Mouse (Mus musculus): Measurements from ENCODE around the gene Epb41l4b. TPM values are rescaled to one million over a fixed set of nuclear protein-coding genes. Genes with fewer than 3 reads are reported as not detected.

The Epb41l4b gene
- total and polyA plus RNA-seq, 3 experiments, result 0.11 TPM; not detected in 2

- DNase-seq (ENCODE audit: low spot score) (no peak), ATAC-seq (ENCODE audit: extremely low read depth, insufficient number of reproducible peaks, low FRiP score, poor library complexity, severe bottlenecking) (no peak)
- Histone ChIP-seq H3K4me1 (ENCODE audit: insufficient read depth, low read depth, low read length) (no peaks in the 10 kb centered on the region), H3K27me3 (ENCODE audit: insufficient read depth, low read length) (no peaks in the 10 kb centered on the region; the same call in 1 of the 2 replicates), H3K9me3 (replicated peaks) (peaks cover 90% of the 10 kb centered on the region), H3K4me3 (ENCODE audit: low read depth, low read length) (no peak overlapping the region), H3K36me3 (replicated peaks) (no peaks in the 10 kb centered on the region)
- TF ChIP-seq GATA2 (IDR thresholded peaks at IDR 0.05; ENCODE audit: borderline replicate concordance, low read depth, low read length) (no peak), CTCF (IDR thresholded peaks at IDR 0.05; ENCODE audit: low read depth, low read length) (no peak), GATA1 (IDR thresholded peaks at IDR 0.05; ENCODE audit: borderline replicate concordance, low read length) (no peak), POLR2AphosphoS5 (IDR thresholded peaks at IDR 0.05; ENCODE audit: insufficient replicate concordance, low read depth, low read length) (no peak), TAL1 (conservative IDR thresholded peaks at IDR 0.05; ENCODE audit: low read depth, low read length) (no peak)
Observed at GRCm38 (mm10) chr4:57134554-57134953, 8.7 kb downstream of the Epb41l4b start.

- Histone ChIP-seq H3K4me3 (ENCODE audit: low read depth, low read length) (no peak overlapping the region), H3K36me3 (replicated peaks) (no peaks in the 10 kb centered on the region), H3K4me1 (ENCODE audit: insufficient read depth, low read depth, low read length) (no peaks in the 10 kb centered on the region), H3K27me3 (ENCODE audit: insufficient read depth, low read length) (no peaks in the 10 kb centered on the region), H3K9me3 (replicated peaks) (peaks cover 80% of the 10 kb centered on the region)
- DNase-seq (ENCODE audit: low spot score) (no peak), ATAC-seq (ENCODE audit: extremely low read depth, insufficient number of reproducible peaks, low FRiP score, poor library complexity, severe bottlenecking) (no peak)
- TF ChIP-seq CTCF (IDR thresholded peaks at IDR 0.05; ENCODE audit: low read depth, low read length) (no peak), TAL1 (conservative IDR thresholded peaks at IDR 0.05; ENCODE audit: low read depth, low read length) (no peak), GATA1 (IDR thresholded peaks at IDR 0.05; ENCODE audit: borderline replicate concordance, low read length) (no peak), GATA2 (IDR thresholded peaks at IDR 0.05; ENCODE audit: borderline replicate concordance, low read depth, low read length) (no peak), POLR2AphosphoS5 (IDR thresholded peaks at IDR 0.05; ENCODE audit: insufficient replicate concordance, low read depth, low read length) (no peak)
Observed at GRCm38 (mm10) chr4:57131839-57132238, 11.4 kb downstream of the Epb41l4b start.

- H3K9me3 ChIP-seq (replicated peaks), result peaks cover 76% of the 10 kb centered on the region
- no peaks in the 10 kb centered on the region for H3K36me3 ChIP-seq (replicated peaks)
- TF ChIP-seq GATA2 (IDR thresholded peaks at IDR 0.05; ENCODE audit: borderline replicate concordance, low read depth, low read length) (no peak), TAL1 (conservative IDR thresholded peaks at IDR 0.05; ENCODE audit: low read depth, low read length) (no peak), GATA1 (IDR thresholded peaks at IDR 0.05; ENCODE audit: borderline replicate concordance, low read length) (no peak), POLR2AphosphoS5 (IDR thresholded peaks at IDR 0.05; ENCODE audit: insufficient replicate concordance, low read depth, low read length) (no peak), CTCF (IDR thresholded peaks at IDR 0.05; ENCODE audit: low read depth, low read length) (no peak)
- DNase-seq (ENCODE audit: low spot score), result no peak
- H3K4me3 ChIP-seq (ENCODE audit: low read depth, low read length), result no peak overlapping the region
- H3K4me1 ChIP-seq (ENCODE audit: insufficient read depth, low read depth, low read length), result no peaks in the 10 kb centered on the region
- ATAC-seq (ENCODE audit: extremely low read depth, insufficient number of reproducible peaks, low FRiP score, poor library complexity, severe bottlenecking), result no peak
- H3K27me3 ChIP-seq (ENCODE audit: insufficient read depth, low read length), result no peaks in the 10 kb centered on the region
Observed at GRCm38 (mm10) chr4:57129718-57130515, 13.3 kb downstream of the Epb41l4b start.

GRCm38 (mm10) chr4:57123003-57123402 is 20.2 kb downstream of the Epb41l4b start:
- DNase-seq (ENCODE audit: low spot score), result no peak
- no peak for TF ChIP-seq GATA1 (IDR thresholded peaks at IDR 0.05; ENCODE audit: borderline replicate concordance, low read length)
- TF ChIP-seq POLR2AphosphoS5 (IDR thresholded peaks at IDR 0.05; ENCODE audit: insufficient replicate concordance, low read depth, low read length), result no peak
- no peak for TF ChIP-seq GATA2 (IDR thresholded peaks at IDR 0.05; ENCODE audit: borderline replicate concordance, low read depth, low read length)
- TF ChIP-seq CTCF (IDR thresholded peaks at IDR 0.05; ENCODE audit: low read depth, low read length), result no peak
- no peak for TF ChIP-seq TAL1 (conservative IDR thresholded peaks at IDR 0.05; ENCODE audit: low read depth, low read length)
- H3K36me3 ChIP-seq (replicated peaks), result no peaks in the 10 kb centered on the region
- no peaks in the 10 kb centered on the region for H3K4me1 ChIP-seq (ENCODE audit: insufficient read depth, low read depth, low read length)
- no peak for ATAC-seq (ENCODE audit: extremely low read depth, insufficient number of reproducible peaks, low FRiP score, poor library complexity, severe bottlenecking)
- peaks cover 71% of the 10 kb centered on the region for H3K9me3 ChIP-seq (replicated peaks)
- H3K4me3 ChIP-seq (ENCODE audit: low read depth, low read length), result no peak overlapping the region
- H3K27me3 ChIP-seq (ENCODE audit: insufficient read depth, low read length), result no peaks in the 10 kb centered on the region

- TF ChIP-seq TAL1 (conservative IDR thresholded peaks at IDR 0.05; ENCODE audit: low read depth, low read length), result no peak
- no peak for TF ChIP-seq GATA2 (IDR thresholded peaks at IDR 0.05; ENCODE audit: borderline replicate concordance, low read depth, low read length)
- TF ChIP-seq GATA1 (IDR thresholded peaks at IDR 0.05; ENCODE audit: borderline replicate concordance, low read length), result no peak
- no peak for TF ChIP-seq POLR2AphosphoS5 (IDR thresholded peaks at IDR 0.05; ENCODE audit: insufficient replicate concordance, low read depth, low read length)
- TF ChIP-seq CTCF (IDR thresholded peaks at IDR 0.05; ENCODE audit: low read depth, low read length), result no peak
- no peak overlapping the region for H3K4me3 ChIP-seq (ENCODE audit: low read depth, low read length)
- ATAC-seq (ENCODE audit: extremely low read depth, insufficient number of reproducible peaks, low FRiP score, poor library complexity, severe bottlenecking), result no peak
- H3K27me3 ChIP-seq (ENCODE audit: insufficient read depth, low read length), result no peaks in the 10 kb centered on the region
- H3K9me3 ChIP-seq (replicated peaks), result peaks cover 70% of the 10 kb centered on the region
- no peaks in the 10 kb centered on the region for H3K4me1 ChIP-seq (ENCODE audit: insufficient read depth, low read depth, low read length)
- DNase-seq (ENCODE audit: low spot score), result no peak
- H3K36me3 ChIP-seq (replicated peaks), result no peaks in the 10 kb centered on the region
Observed at GRCm38 (mm10) chr4:57122166-57122565, 21.1 kb downstream of the Epb41l4b start.

GRCm38 (mm10) chr4:57120563-57120962 is 22.7 kb downstream of the Epb41l4b start:
- ATAC-seq (ENCODE audit: extremely low read depth, insufficient number of reproducible peaks, low FRiP score, poor library complexity, severe bottlenecking) (no peak), DNase-seq (ENCODE audit: low spot score) (no peak)
- no peaks in the 10 kb centered on the region for H3K27me3 ChIP-seq (ENCODE audit: insufficient read depth, low read length)
- H3K36me3 ChIP-seq (replicated peaks), result no peaks in the 10 kb centered on the region
- no peak overlapping the region for H3K4me3 ChIP-seq (ENCODE audit: low read depth, low read length)
- H3K4me1 ChIP-seq (ENCODE audit: insufficient read depth, low read depth, low read length), result no peaks in the 10 kb centered on the region
- peaks cover 64% of the 10 kb centered on the region for H3K9me3 ChIP-seq (replicated peaks)
- TF ChIP-seq POLR2AphosphoS5 (IDR thresholded peaks at IDR 0.05; ENCODE audit: insufficient replicate concordance, low read depth, low read length) (no peak), GATA1 (IDR thresholded peaks at IDR 0.05; ENCODE audit: borderline replicate concordance, low read length) (no peak), GATA2 (IDR thresholded peaks at IDR 0.05; ENCODE audit: borderline replicate concordance, low read depth, low read length) (no peak), CTCF (IDR thresholded peaks at IDR 0.05; ENCODE audit: low read depth, low read length) (no peak), TAL1 (conservative IDR thresholded peaks at IDR 0.05; ENCODE audit: low read depth, low read length) (no peak)

Data from G1E (cell line).